In the genomic region with DNA sequence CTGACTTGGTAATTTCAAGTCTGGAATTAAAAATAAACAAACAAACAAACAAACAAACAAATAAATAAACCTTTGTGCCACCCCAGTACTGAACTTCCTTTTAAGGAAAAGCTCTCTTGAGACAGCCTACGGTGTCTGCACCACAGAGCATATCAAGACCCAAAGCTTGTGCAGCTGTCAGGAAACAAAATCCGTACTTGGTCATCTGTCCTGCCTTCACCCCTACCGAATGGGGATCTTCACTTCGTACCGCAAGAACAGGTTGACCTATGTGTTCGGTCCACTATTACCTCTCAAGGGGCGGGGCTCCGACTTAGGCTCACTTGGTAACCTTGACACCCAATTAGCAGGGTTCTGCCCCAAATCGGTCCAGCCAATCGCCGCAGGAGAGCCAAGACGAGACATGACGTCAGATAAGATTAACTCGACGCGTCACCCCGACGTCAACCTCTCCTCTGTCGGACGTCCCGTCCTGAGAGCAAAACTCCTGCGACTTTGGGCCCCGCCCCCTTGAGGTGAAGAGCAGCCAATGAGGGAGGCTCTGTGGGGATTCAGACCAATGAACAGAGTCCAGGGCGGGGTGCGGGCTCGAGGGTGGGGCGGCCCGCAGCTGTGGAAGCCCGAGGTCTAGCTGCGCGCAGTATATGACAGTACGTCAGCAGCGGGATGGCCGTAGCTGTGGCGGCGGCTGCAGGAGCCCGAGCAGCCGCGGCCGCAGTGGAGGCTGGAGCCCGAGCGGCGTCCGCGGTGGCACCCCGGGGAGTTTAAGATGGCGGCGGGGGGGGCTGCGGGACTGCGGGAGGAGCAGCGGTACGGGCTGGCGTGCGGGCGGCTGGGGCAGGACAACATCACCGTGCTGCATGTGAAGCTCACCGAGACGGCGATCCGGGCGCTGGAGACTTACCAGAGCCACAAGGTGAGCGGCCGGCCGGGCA, we compare ENCODE assay signal across 8 mouse cellular contexts. TPM values are rescaled to one million over a fixed set of nuclear protein-coding genes. Genes with fewer than 3 reads are reported as not detected.
A peak's percentile ranks its signal among the peaks of the same experiment; 100 is the strongest.
DNase-seq lines count a peak whose midpoint lies in the region; ATAC-seq and TF ChIP-seq lines count a peak whose summit lies in the region.

No protein-coding gene starts in this region.

- H3K36me3 ChIP-seq in forebrain, embryonic 10.5 days (replicated peaks), result no peaks in the 10 kb centered on the region
- no peaks in the 10 kb centered on the region for H3K36me3 ChIP-seq in heart, embryonic 15.5 days
- peaks cover 22% of the 10 kb centered on the region for H3K36me3 ChIP-seq in liver, embryonic 14.5 days (replicated peaks; ENCODE audit: control insufficient read depth, insufficient read depth, low read depth)
- H3K36me3 ChIP-seq in neural tube, embryonic 12.5 days, result no peaks in the 10 kb centered on the region

- ATAC-seq in CD4-positive, CD25-positive, alpha-beta regulatory T cell, adult 4 months, result peak; percentile 91
- peak; percentile 100 for ATAC-seq in heart, embryonic 15.5 days (replicated peaks; ENCODE audit: insufficient number of reproducible peaks, insufficient read depth, low FRiP score, low read depth)
- peak; percentile 98 for ATAC-seq in liver, embryonic 14.5 days (ENCODE audit: insufficient read depth)
- ATAC-seq in neural tube, embryonic 12.5 days (ENCODE audit: low FRiP score, low read depth), result peak; percentile 100

- H3K9ac ChIP-seq in heart, embryonic 15.5 days, result peak overlapping the region; percentile 77
- peak overlapping the region; percentile 96 for H3K9ac ChIP-seq in liver, embryonic 14.5 days (replicated peaks)
- peak overlapping the region; percentile 76 for H3K9ac ChIP-seq in neural tube, embryonic 12.5 days

- no peak for TF ChIP-seq EP300 in liver, embryonic 14.5 days (IDR thresholded peaks at IDR 0.05; ENCODE audit: low read depth)

- peaks cover 14% of the 10 kb centered on the region for H3K4me1 ChIP-seq in forebrain, embryonic 10.5 days
- H3K4me1 ChIP-seq in heart, embryonic 15.5 days (replicated peaks), result peaks cover 13% of the 10 kb centered on the region
- peaks cover 21 to 24% of the 10 kb centered on the region in 2 experiments for H3K4me1 ChIP-seq in liver, embryonic 14.5 days (replicated peaks; ENCODE audit: control insufficient read depth in 2 of 2, insufficient read depth in 2 of 2, low read length in 1 of 2)
- no peaks in the 10 kb centered on the region for H3K4me1 ChIP-seq in neural tube, embryonic 12.5 days

- DNase-seq in c-Kit-positive CD71-negative TER-119-negative erythroid progenitor cells, embryonic 14.5 days (ENCODE audit: low read depth), result peak; percentile 97
- DNase-seq in forebrain, embryonic 10.5 days (ENCODE audit: extremely low spot score, low spot score), result peak; percentile 89
- peak; percentile 98 to 99 for DNase-seq in kidney, postnatal 25 days
- peak; percentile 100 for DNase-seq in liver, embryonic 14.5 days (ENCODE audit: low read depth in 3 of 3, low spot score in 3 of 3)
- peak; percentile 85 for DNase-seq in telencephalon, adult 2 months (ENCODE audit: low read depth, low spot score)

- H3K4me3 ChIP-seq in forebrain, embryonic 10.5 days, result peak overlapping the region; percentile 78
- peak overlapping the region; percentile 81 for H3K4me3 ChIP-seq in heart, embryonic 15.5 days
- peak overlapping the region; percentile 82 to 89 for H3K4me3 ChIP-seq in liver, embryonic 14.5 days (ENCODE audit: insufficient read depth in 1 of 2, low read depth in 2 of 2, low read length in 2 of 2)
- H3K4me3 ChIP-seq in neural tube, embryonic 12.5 days, result peak overlapping the region; percentile 73

- H3K27me3 ChIP-seq in forebrain, embryonic 10.5 days (ENCODE audit: poor library complexity, severe bottlenecking), result peaks cover 26% of the 10 kb centered on the region
- H3K27me3 ChIP-seq in heart, embryonic 15.5 days, result no peaks in the 10 kb centered on the region
- H3K27me3 ChIP-seq in liver, embryonic 14.5 days (ENCODE audit: control insufficient read depth, insufficient read depth, low read length), result no peaks in the 10 kb centered on the region
- H3K27me3 ChIP-seq in neural tube, embryonic 12.5 days (replicated peaks), result peaks cover 6% of the 10 kb centered on the region; the same call in 1 of the 2 replicates

- 7% methylated on average over 64 of the region's 64 CpGs for WGBS in forebrain, embryonic 10.5 days
- WGBS in heart, embryonic 15.5 days, result 6% methylated on average over 58 of the region's 64 CpGs
- 4% methylated on average over 64 of the region's 64 CpGs for WGBS in liver, embryonic 14.5 days (ENCODE audit: insufficient replicate concordance)
- 8% methylated on average over 54 of the region's 64 CpGs for WGBS in neural tube, embryonic 12.5 days

- peak overlapping the region; percentile 85 for H3K4me2 ChIP-seq in heart, embryonic 15.5 days
- H3K4me2 ChIP-seq in liver, embryonic 14.5 days (ENCODE audit: low read depth), result peak overlapping the region; percentile 95
- H3K4me2 ChIP-seq in neural tube, embryonic 12.5 days (replicated peaks), result peak overlapping the region; percentile 84

- H3K9me3 ChIP-seq in forebrain, embryonic 10.5 days, result no peaks in the 10 kb centered on the region
- no peaks in the 10 kb centered on the region for H3K9me3 ChIP-seq in heart, embryonic 15.5 days (replicated peaks)
- H3K9me3 ChIP-seq in liver, embryonic 14.5 days (ENCODE audit: control insufficient read depth, low read length), result no peaks in the 10 kb centered on the region
- no peaks in the 10 kb centered on the region for H3K9me3 ChIP-seq in neural tube, embryonic 12.5 days

- H3K27ac ChIP-seq in forebrain, embryonic 10.5 days, result peak overlapping the region; percentile 83
- H3K27ac ChIP-seq in heart, embryonic 15.5 days, result peak overlapping the region; percentile 81
- H3K27ac ChIP-seq in liver, embryonic 14.5 days, result peak overlapping the region; percentile 76
- 0 out of 2 replicates have a peak overlapping the region, but pooled peaks have one; percentile 10 for H3K27ac ChIP-seq in neural tube, embryonic 12.5 days

- TF ChIP-seq CTCF in liver, embryonic 14.5 days (IDR thresholded peaks at IDR 0.05; ENCODE audit: low read depth), result peak; percentile 22; the same call in 1 of the 2 replicates

RNA-seq across cellular contexts. Expression of gene Ell2, which starts 0.6 kb away (rescaled TPM):
- polyA plus RNA-seq in CD4-positive, CD25-positive, alpha-beta regulatory T cell, adult 4 months (2017; shearing (Covaris generic)), result 1 to 10 TPM; 3.4 to 3.5 TPM
- polyA plus RNA-seq in forebrain, embryonic 10.5 days (2016; fragmentation: Nextera tagmentation; extraction: Ambion mirVana), result 5.3 and 5.4 TPM in 2 replicates
- 4.6 and 6.2 TPM in 2 replicates for polyA plus RNA-seq in heart, embryonic 15.5 days (2015; fragmentation: Nextera tagmentation; extraction: Ambion mirVana)
- 20.2 and 30.5 TPM in 2 replicates for polyA plus RNA-seq in liver, embryonic 14.5 days (2012; rRNA removed)
- 41.2 and 44.0 TPM in 2 replicates for polyA plus RNA-seq in liver, embryonic 14.5 days (2014; fragmentation: Nextera tagmentation; extraction: Ambion mirVana)
- 5.1 and 6.6 TPM in 2 replicates for polyA plus RNA-seq in neural tube, embryonic 12.5 days (2016; fragmentation: Nextera tagmentation; extraction: Ambion mirVana)

Comparison
In these comparisons a context has a peak if more than half of its experiments do, and no peak if none do; other contexts are left out.
1. Peak in every context shown above with its lines: DNase-seq, ATAC-seq, H3K4me3 ChIP-seq and H3K27ac ChIP-seq.
2. H3K27ac ChIP-seq: peak in every context shown above with its lines; median percentile 83 in forebrain, embryonic 10.5 days; 81 in heart, embryonic 15.5 days; 76 in liver, embryonic 14.5 days; 10 in neural tube, embryonic 12.5 days.